Mouse (Mus musculus): ENCODE measurements around the gene Rusc2.

DNA sequence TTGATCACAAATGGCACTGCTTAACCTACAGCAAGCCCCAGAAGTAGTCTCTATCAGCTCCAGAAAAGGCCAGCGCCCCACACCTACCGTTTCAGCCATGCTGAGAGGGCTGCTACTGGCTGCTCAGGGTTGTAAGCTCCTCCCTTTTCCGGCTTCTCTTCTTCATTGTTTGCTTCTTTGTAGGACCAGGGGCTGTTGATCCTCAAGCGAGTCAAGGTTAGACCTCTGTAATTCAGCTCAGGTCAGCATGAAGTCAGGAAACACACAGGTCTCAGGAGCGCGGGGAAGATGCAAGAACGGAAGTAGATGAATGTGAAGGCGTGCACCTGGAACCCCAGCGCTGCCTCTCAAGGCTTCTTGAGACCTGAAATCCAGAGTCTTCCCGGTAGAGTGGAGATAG is 22.9 kb downstream of the Rusc2 start:
- TF ChIP-seq CTCF (IDR thresholded peaks at IDR 0.05; ENCODE audit: low read depth, low read length) (no peak), GATA1 (IDR thresholded peaks at IDR 0.05; ENCODE audit: borderline replicate concordance, low read length) (no peak)

All from G1E (cell line).